Mouse (Mus musculus): Measurements from ENCODE around the gene Sapcd2.
A peak's percentile ranks its signal among the peaks of the same experiment; 100 is the strongest.

The Sapcd2 gene

GRCm38 (mm10) chr2:25371764-25372643 is at the start of gene Sapcd2:
Sapcd2 (plus strand) TSS chr2:25372321.
- DNase-seq (ENCODE audit: low read depth, low spot score), result peak; percentile 82

- no peak for DNase-seq (ENCODE audit: low read depth, low spot score)
These were observed 46.1 kb upstream of the Sapcd2 start for GRCm38 (mm10) chr2:25326036-25326435.

- peak; percentile 23 for DNase-seq (ENCODE audit: low read depth, low spot score)
These were observed 43.7 kb upstream of the Sapcd2 start for GRCm38 (mm10) chr2:25328440-25328839.

GRCm38 (mm10) chr2:25331470-25331869 is 40.7 kb upstream of the Sapcd2 start:
- no peak for DNase-seq (ENCODE audit: low read depth, low spot score)

- peak; percentile 100 for DNase-seq (ENCODE audit: low read depth, low spot score)
These were observed 39.6 kb upstream of the Sapcd2 start, which contains the start of gene Man1b1 for GRCm38 (mm10) chr2:25332286-25333160. Man1b1 (plus strand) TSS chr2:25332338.

- no peak for DNase-seq (ENCODE audit: low read depth, low spot score)
These were observed 38.6 kb upstream of the Sapcd2 start for GRCm38 (mm10) chr2:25333569-25333968.

- DNase-seq (ENCODE audit: low read depth, low spot score), result no peak
These were observed 33.8 kb upstream of the Sapcd2 start for GRCm38 (mm10) chr2:25338303-25338702.

GRCm38 (mm10) chr2:25348162-25348561 is 24.0 kb upstream of the Sapcd2 start:
- no peak for DNase-seq (ENCODE audit: low read depth, low spot score)

GRCm38 (mm10) chr2:25349499-25349898 is 22.6 kb upstream of the Sapcd2 start:
- no peak for DNase-seq (ENCODE audit: low read depth, low spot score)

- no peak for DNase-seq (ENCODE audit: low read depth, low spot score)
These were observed 21.4 kb upstream of the Sapcd2 start for GRCm38 (mm10) chr2:25350701-25351100.

GRCm38 (mm10) chr2:25354211-25354610 is 17.9 kb upstream of the Sapcd2 start:
- no peak for DNase-seq (ENCODE audit: low read depth, low spot score)

GRCm38 (mm10) chr2:25355419-25356066 is 16.6 kb upstream of the Sapcd2 start:
- DNase-seq (ENCODE audit: low read depth, low spot score), result no peak

- peak; percentile 81 for DNase-seq (ENCODE audit: low read depth, low spot score)
These were observed 15.7 kb upstream of the Sapcd2 start, which contains the start of gene Dpp7 for GRCm38 (mm10) chr2:25356208-25357079. Dpp7 (minus strand) TSS chr2:25356359.

- DNase-seq (ENCODE audit: low read depth, low spot score), result no peak
These were observed 12.3 kb upstream of the Sapcd2 start for GRCm38 (mm10) chr2:25359848-25360247.

GRCm38 (mm10) chr2:25363478-25364178 is 8.5 kb upstream of the Sapcd2 start:
- no peak for DNase-seq (ENCODE audit: low read depth, low spot score)

- DNase-seq (ENCODE audit: low read depth, low spot score), result no peak
These were observed 7.8 kb upstream of the Sapcd2 start for GRCm38 (mm10) chr2:25364313-25364712.

GRCm38 (mm10) chr2:25364761-25365090 is 7.4 kb upstream of the Sapcd2 start:
- no peak for DNase-seq (ENCODE audit: low read depth, low spot score)

- DNase-seq (ENCODE audit: low read depth, low spot score), result peak; percentile 43
These were observed 6.9 kb upstream of the Sapcd2 start, which contains the start of gene Uap1l1 for GRCm38 (mm10) chr2:25365091-25365761. Uap1l1 (minus strand) TSS chr2:25365682.

- DNase-seq (ENCODE audit: low read depth, low spot score), result no peak
These were observed 2.1 kb upstream of the Sapcd2 start for GRCm38 (mm10) chr2:25369996-25370395.

Measured in embryo, embryonic 11.5 days (tissue).